ENCODE assay signal across 16 mouse cellular contexts in genomic region chr11:44661875-44662274, GRCm38 (mm10).
"Had no signal": no experiment of that assay in that cellular context is flagged by ENCODE, and none has a peak within 500 bp of the region (broad histone marks: within the 10 kb centered on the region; RNA-seq: fewer than 3 reads in every experiment).

No protein-coding gene starts in this region.

- H3K27me3 ChIP-seq: neural tube, embryonic 12.5 days; neural tube, embryonic 13.5 days; neural tube, embryonic 15.5 days; stomach, embryonic 15.5 days had no signal

- H3K4me2 ChIP-seq: neural tube, embryonic 12.5 days; neural tube, embryonic 13.5 days; neural tube, embryonic 15.5 days; stomach, embryonic 15.5 days had no signal

- H3K4me3 ChIP-seq: neural tube, embryonic 12.5 days; neural tube, embryonic 13.5 days; neural tube, embryonic 15.5 days; stomach, embryonic 15.5 days had no signal

- H3K9ac ChIP-seq: neural tube, embryonic 12.5 days; neural tube, embryonic 13.5 days; neural tube, embryonic 15.5 days; stomach, embryonic 15.5 days had no signal

- H3K36me3 ChIP-seq: neural tube, embryonic 12.5 days; neural tube, embryonic 13.5 days; neural tube, embryonic 15.5 days; stomach, embryonic 15.5 days had no signal

- H3K4me1 ChIP-seq: stomach, embryonic 15.5 days had no signal

- H3K27ac ChIP-seq: neural tube, embryonic 12.5 days; neural tube, embryonic 15.5 days; stomach, embryonic 15.5 days; stomach, postnatal 0 days had no signal

- H3K9me3 ChIP-seq: neural tube, embryonic 12.5 days; neural tube, embryonic 13.5 days; neural tube, embryonic 15.5 days; stomach, embryonic 15.5 days had no signal

- DNase-seq: retina, postnatal 1 day; right cerebral cortex, adult 18-20 months; right cerebral cortex, postnatal 14 days; right cerebral cortex, postnatal 25 days; spleen, adult 18-20 months; thymus, adult 18-20 months; thymus, adult 2 months; thymus, postnatal 14 days; thymus, postnatal 25 days; thymus, postnatal 36 days; thymus, postnatal 4 days had no signal
